8 mouse cellular contexts compared by ENCODE assay signal in the genomic region with DNA sequence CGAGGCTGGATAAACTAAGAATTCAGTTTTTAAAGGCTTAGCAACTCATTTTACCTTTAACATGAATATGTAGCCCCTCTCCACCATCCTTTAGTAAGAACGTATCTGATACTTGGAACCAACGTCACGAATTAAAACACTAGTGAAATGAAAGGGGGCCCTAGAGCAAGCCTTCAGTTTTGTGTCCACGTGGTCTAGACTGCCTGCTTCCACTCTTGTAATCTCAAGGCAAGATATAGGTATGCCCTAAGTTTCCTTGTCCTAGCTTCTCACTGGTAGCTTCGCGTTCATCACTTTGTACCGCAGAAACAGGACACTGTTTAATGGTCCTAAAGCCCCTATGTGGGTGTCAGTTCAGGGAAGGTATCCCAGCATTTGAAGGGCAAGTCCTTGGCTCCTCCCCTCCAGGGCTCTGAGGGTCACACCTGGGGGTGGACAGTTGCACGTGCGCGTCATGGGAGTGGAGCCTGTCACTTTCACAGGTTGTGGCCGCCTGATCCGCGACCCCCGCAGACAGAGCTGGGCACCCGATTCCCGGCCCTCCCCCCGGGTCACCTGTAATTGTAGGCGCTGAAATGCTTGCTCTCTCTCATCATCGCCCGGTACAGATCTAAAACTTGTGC. TPM values are rescaled to one million over a fixed set of nuclear protein-coding genes. Genes with fewer than 3 reads are reported as not detected.
DNase-seq lines count a peak whose midpoint lies in the region; ATAC-seq lines count a peak whose summit lies in the region.

No protein-coding gene starts in this region.

- DNase-seq in R1 (ENCODE audit: low read depth, low spot score): peak; percentile 73
- peak; percentile 67 for DNase-seq in cerebellum, adult 9-10 months
- DNase-seq in left cerebral cortex, adult 8-10 months (ENCODE audit: low spot score in 2 of 2): peak; percentile 16 to 37
- peak; percentile 41 for DNase-seq in right cerebral cortex, postnatal 25 days
- DNase-seq in yolk sac, embryonic 10.5 days (ENCODE audit: low spot score): peak; percentile 69

- H3K27me3 ChIP-seq in hindbrain, embryonic 15.5 days: no peaks in the 10 kb centered on the region

- H3K27ac ChIP-seq in hindbrain, embryonic 15.5 days (replicated peaks): peak overlapping the region; percentile 98
- peak overlapping the region; percentile 31 for H3K27ac ChIP-seq in macrophage

- peaks cover 30% of the 10 kb centered on the region for H3K4me1 ChIP-seq in hindbrain, embryonic 15.5 days (replicated peaks)

- H3K36me3 ChIP-seq in hindbrain, embryonic 15.5 days: no peaks in the 10 kb centered on the region
- no peaks in the 10 kb centered on the region for H3K36me3 ChIP-seq in macrophage (ENCODE audit: inconsistent target)

- H3K9me3 ChIP-seq in hindbrain, embryonic 15.5 days: no peaks in the 10 kb centered on the region

- peaks cover 34% of the 10 kb centered on the region for H3K79me2 ChIP-seq in macrophage (ENCODE audit: inconsistent target)

- peak overlapping the region; percentile 79 for H3K4me3 ChIP-seq in hindbrain, embryonic 15.5 days
- peak overlapping the region; percentile 64 for H3K4me3 ChIP-seq in macrophage (ENCODE audit: inconsistent target)

- peak overlapping the region; percentile 84 for H3K4me2 ChIP-seq in hindbrain, embryonic 15.5 days

- WGBS in hindbrain, embryonic 15.5 days: 7% methylated on average over 21 of the region's 21 CpGs
- WGBS in macrophage (ENCODE audit: missing documents): 9% methylated on average over 21 of the region's 21 CpGs

- H3K9ac ChIP-seq in hindbrain, embryonic 15.5 days: peak overlapping the region; percentile 68

- ATAC-seq in frontal cortex, adult (ENCODE audit: low TSS enrichment): peak; percentile 10
- peak; percentile 17; the same call in 1 of the 2 replicates for ATAC-seq in hindbrain, embryonic 15.5 days (ENCODE audit: low FRiP score, low read depth)

RNA-seq across cellular contexts. Expression of gene Fars2, which starts 0.6 kb away (rescaled TPM):
- 25.6 and 32.2 TPM in 2 replicates for polyA plus RNA-seq in hindbrain, embryonic 15.5 days (2015; fragmentation: Nextera tagmentation; extraction: Ambion mirVana)
- total RNA-seq in left cerebral cortex, adult 8-10 months (2022): 10 to 100 TPM; 32.7 to 39.9 (median 36.9) TPM
- 100 to 1,000 TPM in 20 of 26 experiments, 10 to 100 TPM in 6; 49.4 to 150 (median 121) TPM for total RNA-seq in macrophage (2018; cell fraction: chromatin; rRNA removed)
- 10 to 100 TPM; 21.3 to 40.7 (median 28.7) TPM for total RNA-seq in macrophage (2018; cell fraction: cytosol; rRNA removed)
- total RNA-seq in macrophage (2018; cell fraction: nucleus; rRNA removed): 100 to 1,000 TPM in 3 of 26 experiments, 10 to 100 TPM in 23; 30.2 to 128 (median 66.6) TPM
- polyA plus RNA-seq in macrophage (2018): 14.1 to 31.1 TPM (median 15.1 TPM) in 3 replicates

RNA-seq across cellular contexts. Expression of gene Lyrm4, which starts 0.7 kb away (rescaled TPM):
- polyA plus RNA-seq in hindbrain, embryonic 15.5 days (2015; fragmentation: Nextera tagmentation; extraction: Ambion mirVana): 39.3 and 39.8 TPM in 2 replicates
- 10 to 100 TPM; 21.0 to 25.5 (median 22.8) TPM for total RNA-seq in left cerebral cortex, adult 8-10 months (2022)
- 1 to 10 TPM in 24 of 26 experiments, under 1 TPM in 2; 0.80 to 6.3 (median 2.6) TPM for total RNA-seq in macrophage (2018; cell fraction: chromatin; rRNA removed)
- 10 to 100 TPM in 1 of 26 experiments, 1 to 10 TPM in 25; 5.3 to 10.6 (median 6.4) TPM for total RNA-seq in macrophage (2018; cell fraction: cytosol; rRNA removed)
- 1 to 10 TPM; 1.9 to 9.3 (median 4.3) TPM for total RNA-seq in macrophage (2018; cell fraction: nucleus; rRNA removed)
- polyA plus RNA-seq in macrophage (2018): 5.0 to 8.1 TPM (median 6.2 TPM) in 3 replicates

Comparison
In these comparisons a context has a peak if more than half of its experiments do, and no peak if none do; other contexts are left out.
1. Peak in every context shown above with its lines: DNase-seq, ATAC-seq, H3K4me3 ChIP-seq and H3K27ac ChIP-seq.